Mouse (Mus musculus) naive thymus-derived CD4-positive, alpha-beta T cell, adult 2 months (primary cell): ENCODE results near the gene Tfcp2l1.
"Not testable (repeated sequence)": the region's sequence is repeated elsewhere in the genome, so short reads cannot be mapped to it uniquely, and the experiment has no call there.

ENCODE experiments used
- DNase-seq: peaks from one replicate; pipeline ENCODE4 v3.0.0-alpha.2; 2011; ENCODE audit warnings: low read depth

Gene Tfcp2l1

GRCm38 (mm10) chr1:118627781-118628464, at the start of gene Tfcp2l1:
Gene Tfcp2l1, plus strand, starts transcription at chr1:118627945.
- DNase-seq = no peak

GRCm38 (mm10) chr1:118580174-118580702, 47.5 kb upstream of the Tfcp2l1 start:
- no peak for DNase-seq

GRCm38 (mm10) chr1:118581179-118581578, 46.6 kb upstream of the Tfcp2l1 start:
- DNase-seq = no peak

GRCm38 (mm10) chr1:118589721-118590120, 38.0 kb upstream of the Tfcp2l1 start:
- no peak for DNase-seq

- DNase-seq = no peak
These were observed 34.8 kb upstream of the Tfcp2l1 start for GRCm38 (mm10) chr1:118592933-118593332.

GRCm38 (mm10) chr1:118595395-118595794, 32.4 kb upstream of the Tfcp2l1 start:
- DNase-seq = no peak

- DNase-seq = no peak
These were observed 30.1 kb upstream of the Tfcp2l1 start for GRCm38 (mm10) chr1:118597475-118598213.

GRCm38 (mm10) chr1:118598339-118598738, 29.4 kb upstream of the Tfcp2l1 start:
- DNase-seq = no peak

GRCm38 (mm10) chr1:118613631-118614183, 14.0 kb upstream of the Tfcp2l1 start:
- DNase-seq = no peak

- not testable (repeated sequence) for DNase-seq
These were observed 6.7 kb upstream of the Tfcp2l1 start for GRCm38 (mm10) chr1:118621055-118621454.

GRCm38 (mm10) chr1:118622857-118623256, 4.9 kb upstream of the Tfcp2l1 start:
- no peak for DNase-seq

GRCm38 (mm10) chr1:118625461-118625860, 2.3 kb upstream of the Tfcp2l1 start:
- DNase-seq = no peak

- no peak for DNase-seq
These were observed 1.8 kb upstream of the Tfcp2l1 start for GRCm38 (mm10) chr1:118625921-118626320.

GRCm38 (mm10) chr1:118626452-118626851, 1.3 kb upstream of the Tfcp2l1 start:
- no peak for DNase-seq

- DNase-seq = no peak
These were observed 5.8 kb downstream of the Tfcp2l1 start for GRCm38 (mm10) chr1:118633415-118633980.

- DNase-seq = no peak
These were observed 14.7 kb downstream of the Tfcp2l1 start for GRCm38 (mm10) chr1:118642296-118642999.

- no peak for DNase-seq
These were observed 15.6 kb downstream of the Tfcp2l1 start for GRCm38 (mm10) chr1:118643138-118643979.

GRCm38 (mm10) chr1:118645701-118646100, 18.0 kb downstream of the Tfcp2l1 start:
- DNase-seq = no peak

- no peak for DNase-seq
These were observed 20.3 kb downstream of the Tfcp2l1 start for GRCm38 (mm10) chr1:118648015-118648414.

GRCm38 (mm10) chr1:118649933-118650770, 22.4 kb downstream of the Tfcp2l1 start:
- DNase-seq = no peak
